Mouse (Mus musculus) monocyte, adult 5-6 weeks (primary cell): ENCODE data around the gene Srgap1. TPM values are rescaled to one million over a fixed set of nuclear protein-coding genes. Genes with fewer than 3 reads are reported as not detected.

Experiments
- ATAC-seq: fragments of 153-309, 156-312 bp; replicated peaks from 2 replicates; pipeline ENCODE4 v1.8.0; 2017; ENCODE audit warnings: mild to moderate bottlenecking; ENCODE audit not compliant: low TSS enrichment, insufficient number of reproducible peaks, severe bottlenecking, poor library complexity, low FRiP score
- total RNA-seq: library from RNA; stranded (forward); fragments of 200-1000, 200-491, 200-594 nt; gene quantifications from 3 replicates; pipeline ENCODE4 v1.2.3, GENCODE M21; 2017

The Srgap1 gene
- total RNA-seq, 1 experiment from 2014 or later: not detected

DNA sequence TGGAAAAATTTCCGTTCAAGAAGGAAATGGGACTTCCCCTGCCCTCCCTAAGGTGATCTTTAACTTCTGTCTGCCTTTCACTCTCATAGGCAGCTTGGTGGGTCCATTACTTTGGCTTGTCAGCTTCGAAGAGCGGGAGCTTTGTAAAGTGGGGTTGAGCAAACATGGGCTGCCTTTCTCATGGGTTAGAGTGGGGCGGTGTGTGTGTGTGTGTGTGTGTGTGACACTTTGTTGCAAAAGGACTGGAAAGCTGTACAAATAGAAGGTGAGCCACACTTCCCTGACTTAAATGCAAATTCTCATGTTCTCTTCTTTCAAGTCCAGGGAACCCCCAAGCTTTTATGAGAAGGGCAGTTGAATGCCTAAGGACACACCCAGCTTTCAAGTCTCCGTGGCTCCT, 292.9 kb downstream of the Srgap1 start:
- ATAC-seq: no peak

DNA sequence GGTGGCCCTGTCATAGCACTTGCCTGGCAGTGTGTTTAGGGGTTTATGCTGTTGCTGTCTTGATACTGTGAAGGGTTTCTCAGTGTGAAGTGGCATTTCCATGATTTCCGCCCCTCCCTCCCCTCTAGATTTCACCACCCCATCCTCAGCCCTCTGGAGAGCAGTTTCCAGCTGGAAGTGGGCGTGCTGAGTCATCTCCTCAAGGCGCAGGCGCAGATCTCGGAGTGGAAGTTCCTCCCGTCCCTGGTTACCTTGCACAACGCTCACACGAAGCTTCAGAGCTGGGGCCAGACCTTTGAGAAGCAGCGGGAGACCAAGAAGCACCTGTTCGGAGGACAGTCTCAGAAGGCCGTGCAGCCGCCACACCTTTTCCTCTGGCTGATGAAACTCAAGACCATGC, 296.9 kb downstream of the Srgap1 start:
- ATAC-seq: peak; percentile 40; the same call in 1 of the 2 replicates

- no peak for ATAC-seq
These were observed 304.8 kb downstream of the Srgap1 start for GRCm38 (mm10) chr10:121742336-121742735.

GRCm38 (mm10) chr10:121739548-121740505, 307.3 kb downstream of the Srgap1 start, which contains the start of gene BC048403:
TSS of gene BC048403 (plus strand) at chr10:121739937.
- ATAC-seq: peak; percentile 84

- ATAC-seq: no peak
These were observed 309.9 kb downstream of the Srgap1 start for GRCm38 (mm10) chr10:121737256-121737655.

- no peak for ATAC-seq
These were observed 314.6 kb downstream of the Srgap1 start for GRCm38 (mm10) chr10:121732542-121732941.

DNA sequence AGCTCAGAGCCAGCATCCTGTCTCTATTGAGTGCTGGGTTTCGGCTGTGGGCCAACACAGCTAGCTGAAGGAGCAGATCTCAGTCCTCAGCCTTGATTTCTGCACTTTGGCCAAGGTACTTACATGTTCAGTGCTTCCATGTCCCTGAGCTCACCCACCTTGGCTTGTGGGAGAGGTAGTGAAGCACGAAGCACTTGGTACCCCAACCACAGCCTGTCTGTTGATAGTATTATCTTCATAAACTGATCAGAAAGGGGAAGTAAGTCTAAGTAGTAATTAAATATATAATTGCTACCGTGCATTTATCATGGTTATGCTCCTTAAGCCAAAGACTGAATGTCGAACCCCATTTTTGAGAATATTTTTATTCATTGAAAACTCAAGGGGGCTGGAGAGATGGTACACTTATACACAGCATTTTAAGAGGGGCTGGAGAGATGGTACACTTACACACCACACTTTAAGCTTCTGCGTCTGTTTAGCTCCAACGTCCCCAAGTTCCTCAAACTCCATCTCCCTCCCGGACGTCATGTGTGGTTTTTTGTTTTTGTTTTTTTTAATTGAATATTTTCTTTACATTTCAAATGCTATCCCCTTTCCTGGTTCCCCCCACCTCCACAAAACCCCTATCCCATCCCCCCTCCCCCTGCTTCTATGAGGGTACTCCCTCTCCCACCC, 315.9 kb downstream of the Srgap1 start:
- ATAC-seq: no peak

Other genes starting within 250 kb of the Srgap1 start
- gene Rxylt1, start 50.1 kb upstream of the Srgap1 start, total RNA-seq: 34.3 to 84.2 TPM (median 40.7 TPM) in 3 replicates